Mouse (Mus musculus) hindbrain, embryonic 16.5 days (tissue): ENCODE data around the gene Art4. TPM values are rescaled to one million over a fixed set of nuclear protein-coding genes. Genes with fewer than 3 reads are reported as not detected.

Experiments used
- ATAC-seq: fragments of 200-750 bp; cut with Nextera tagmentation; 2 replicates; pipeline ENCODE4 v1.8.0; 2017; ENCODE audit warnings: moderate TSS enrichment, moderate library complexity
- H3K27ac ChIP-seq: fragments of 300-500 bp; sonication (generic); 2 replicates; pipeline ENCODE4 v1.5.1; 2014; ENCODE audit warnings: low read depth, mild to moderate bottlenecking, control low read depth, low read length, moderate library complexity
- H3K27me3 ChIP-seq: fragments of 300-500 bp; sonication (generic); replicated peaks from 2 replicates; pipeline ENCODE4 v1.6.1; 2014; ENCODE audit warnings: low read length; ENCODE audit not compliant: control insufficient read depth, insufficient read depth
- H3K36me3 ChIP-seq: fragments of 300-500 bp; sonication (generic); 2 replicates; pipeline ENCODE4 v1.6.1; 2014; ENCODE audit warnings: mild to moderate bottlenecking, low read length, moderate library complexity, mixed read lengths; ENCODE audit not compliant: control insufficient read depth, insufficient read depth
- H3K4me1 ChIP-seq: fragments of 300-500 bp; sonication (generic); 2 replicates; pipeline ENCODE4 v1.6.1; 2014; ENCODE audit warnings: low read depth, low read length; ENCODE audit not compliant: control insufficient read depth, insufficient read depth
- H3K4me2 ChIP-seq: fragments of 300-500 bp; sonication (generic); 2 replicates; pipeline ENCODE4 v1.6.1; 2014; ENCODE audit warnings: mild to moderate bottlenecking, low read length, control low read depth, moderate library complexity
- H3K4me3 ChIP-seq: fragments of 300-500 bp; sonication (generic); 2 replicates; pipeline ENCODE4 v1.5.1; 2014; ENCODE audit warnings: mild to moderate bottlenecking, low read length, control low read depth, moderate library complexity
- H3K9ac ChIP-seq: fragments of 300-500 bp; sonication (generic); 2 replicates; pipeline ENCODE4 v1.6.1; 2014; ENCODE audit warnings: low read depth, mild to moderate bottlenecking, control low read depth, low read length, moderate library complexity
- H3K9me3 ChIP-seq: fragments of 300-500 bp; sonication (generic); 2 replicates; pipeline ENCODE4 v1.6.1; 2014; ENCODE audit warnings: mild to moderate bottlenecking, low read length, moderate library complexity; ENCODE audit not compliant: control insufficient read depth
- WGBS: fragments of 180-500 bp; shearing (Covaris S2); extraction: QIAGEN DNeasy Blood & Tissue Kit; methylation state at CpG from one replicate; pipeline ENCODE4 v1.1.7; 2014; 5-methylcytosine and 5-hydroxymethylcytosine counted together
- microRNA-seq: library from miRNA; unstranded; fragments of <30 nt; microRNA quantifications from one replicate; pipeline ENCODE4, GENCODE M21; 2017
- polyA plus RNA-seq: library from polyadenylated mRNA; unstranded; fragments of >200 nt; fragmentation: Nextera tagmentation; extraction: Ambion mirVana; gene quantifications from 2 replicates; pipeline ENCODE4 v1.2.1, GENCODE M21; 2015

Gene Art4
- polyA plus RNA-seq, 1 experiment from 2014 or later, result 0.23 TPM

DNA sequence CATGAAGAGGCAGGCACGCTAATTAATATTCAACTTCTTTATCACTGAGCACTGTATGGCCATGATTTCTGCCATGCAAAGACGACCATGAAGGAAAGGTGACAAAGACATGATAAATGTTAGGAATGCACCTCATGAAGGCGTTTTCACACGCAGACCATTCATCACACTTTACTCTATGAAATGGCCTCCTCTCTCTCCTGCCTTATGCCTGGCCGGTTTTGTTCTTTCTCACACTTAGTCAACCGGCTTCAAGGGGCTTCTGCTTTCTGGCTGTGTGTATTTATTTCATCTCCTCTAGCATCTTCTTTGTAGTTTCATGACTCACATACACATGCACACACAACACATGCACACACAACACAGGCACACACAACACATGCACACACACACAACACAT lies 56.3 kb downstream of the Art4 start:
- H3K4me1 ChIP-seq, result peaks cover 11% of the 10 kb centered on the region
- no peak overlapping the region for H3K27ac ChIP-seq
- 87% methylated on average over 6 of the region's 6 CpGs for WGBS
- no peak overlapping the region for H3K9ac ChIP-seq
- no peaks in the 10 kb centered on the region for H3K9me3 ChIP-seq
- H3K4me2 ChIP-seq, result no peak overlapping the region
- no peaks in the 10 kb centered on the region for H3K27me3 ChIP-seq
- no peak overlapping the region for H3K4me3 ChIP-seq
- no peak for ATAC-seq
- no peaks in the 10 kb centered on the region for H3K36me3 ChIP-seq

DNA sequence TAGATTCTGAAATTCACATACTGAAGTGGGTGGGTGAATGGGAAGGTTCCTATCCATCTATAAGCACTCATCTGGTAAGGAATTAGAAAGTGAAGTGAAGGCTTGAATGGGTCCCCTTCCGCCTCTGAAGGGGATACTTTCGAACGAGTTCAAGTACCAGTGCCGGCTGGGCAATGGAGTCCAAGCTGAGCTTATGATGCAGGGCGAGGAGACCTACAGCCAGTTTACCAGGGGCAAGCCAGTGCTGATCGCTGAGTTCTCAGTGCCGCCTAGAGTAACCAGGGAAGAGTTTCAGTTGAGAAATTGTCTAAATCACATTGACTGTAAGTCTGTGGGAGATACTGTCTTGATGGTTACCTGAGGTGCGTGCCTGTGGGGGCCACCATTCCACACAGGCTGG lies 56.8 kb downstream of the Art4 start:
- Histone ChIP-seq H3K4me2 (no peak overlapping the region), H3K4me1 (peaks cover 11% of the 10 kb centered on the region), H3K4me3 (no peak overlapping the region), H3K9ac (no peak overlapping the region), H3K9me3 (no peaks in the 10 kb centered on the region), H3K36me3 (no peaks in the 10 kb centered on the region), H3K27ac (no peak overlapping the region), H3K27me3 (no peaks in the 10 kb centered on the region)
- WGBS, result 92% methylated on average over 8 of the region's 8 CpGs
- ATAC-seq, result no peak

Small RNAs within 50 kb of the gene (microRNA-seq; reads per million reads assigned to microRNA genes)
- not detected for gene Gm44364

Other genes starting within 250 kb of the Art4 start
- gene Plbd1, start 195.8 kb downstream of the Art4 start, polyA plus RNA-seq, result 1.9 and 2.0 TPM in 2 replicates
- gene Gucy2c, start 76.0 kb downstream of the Art4 start, polyA plus RNA-seq, result 0.10 and 0.19 TPM in 2 replicates
- 0.35 and 0.54 TPM in 2 replicates for gene Hist4h4, start 53.3 kb downstream of the Art4 start, polyA plus RNA-seq
- 101 and 104 TPM in 2 replicates for gene H2afj, start 49.5 kb downstream of the Art4 start, polyA plus RNA-seq
- gene BC049715, start 30.1 kb downstream of the Art4 start, polyA plus RNA-seq, result 1.0 and 1.3 TPM in 2 replicates
- gene Wbp11, start 29.5 kb downstream of the Art4 start, polyA plus RNA-seq, result 65.6 and 78.1 TPM in 2 replicates
- 2.2 TPM in 2 replicates for gene Smco3, start 22.3 kb downstream of the Art4 start, polyA plus RNA-seq
- gene Mgp, start 18.1 kb upstream of the Art4 start, polyA plus RNA-seq, result 28.6 and 31.5 TPM in 2 replicates
- gene Erp27, start 64.4 kb upstream of the Art4 start, polyA plus RNA-seq, result 0.15 TPM in 1 of 2 replicates, not detected in the other
- 0.05 and 0.09 TPM in 2 replicates for gene Pde6h, start 66.1 kb upstream of the Art4 start, polyA plus RNA-seq
- gene Arhgdib, start 84.2 kb upstream of the Art4 start, polyA plus RNA-seq, result 14.9 and 22.0 TPM in 2 replicates